In the genomic region with DNA sequence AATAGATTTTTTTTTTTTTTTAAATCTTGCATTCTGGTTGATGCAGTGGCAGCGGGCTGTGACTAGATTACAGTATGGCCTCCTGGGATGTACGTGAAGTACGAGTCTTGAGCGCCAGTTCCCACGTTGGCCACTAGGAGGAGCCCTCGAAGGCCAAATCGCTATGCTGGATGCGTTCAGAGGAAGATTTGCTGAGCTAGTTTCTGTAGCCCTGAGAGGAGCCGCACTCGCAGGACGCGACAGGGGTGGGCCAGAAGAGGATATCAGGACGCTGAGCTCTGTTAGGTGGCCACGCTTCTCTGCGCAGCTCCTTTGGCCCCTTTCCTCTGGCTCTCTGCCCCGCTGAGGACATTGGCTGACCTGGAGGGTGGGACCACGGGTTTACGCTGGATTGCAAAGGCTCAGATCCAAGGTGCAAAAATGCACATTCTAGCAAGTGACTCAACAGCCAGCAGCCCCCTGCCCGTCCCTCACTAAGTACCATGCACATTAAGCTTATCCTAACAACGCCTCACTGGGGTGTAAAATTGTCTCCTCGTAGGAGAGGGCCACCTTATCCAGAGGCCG, we compare ENCODE assay signal across 8 mouse cellular contexts. TPM values are rescaled to one million over a fixed set of nuclear protein-coding genes. Genes with fewer than 3 reads are reported as not detected.
DNase-seq lines count a peak whose midpoint lies in the region; ATAC-seq and TF ChIP-seq lines count a peak whose summit lies in the region.

No protein-coding gene starts in this region.

- no peak for ATAC-seq in embryonic facial prominence, embryonic 11.5 days (replicated peaks; ENCODE audit: insufficient number of reproducible peaks, low FRiP score, low TSS enrichment, low read depth)
- no peak for ATAC-seq in limb, embryonic 11.5 days (ENCODE audit: insufficient number of reproducible peaks, low FRiP score, low TSS enrichment, low read depth)
- peak; percentile 92 for ATAC-seq in midbrain, embryonic 13.5 days

- peak; percentile 45 for DNase-seq in 3134 (ENCODE audit: extremely low read depth, insufficient read length, low spot score)
- peak; percentile 88 for DNase-seq in adrenal gland, postnatal 25 days
- DNase-seq in embryonic facial prominence, embryonic 11.5 days (ENCODE audit: low spot score), result peak; percentile 91
- DNase-seq in heart, adult 18-20 months, result peak; percentile 89 to 95
- DNase-seq in kidney, adult 18-20 months, result peak; percentile 92
- peak; percentile 90 for DNase-seq in limb, embryonic 11.5 days (ENCODE audit: low spot score)

- H3K36me3 ChIP-seq in embryonic facial prominence, embryonic 11.5 days (replicated peaks; ENCODE audit: control insufficient read depth, insufficient read depth, low read depth, low read length), result no peaks in the 10 kb centered on the region
- H3K36me3 ChIP-seq in limb, embryonic 11.5 days (ENCODE audit: control insufficient read depth, insufficient read depth, low read length), result no peaks in the 10 kb centered on the region
- no peaks in the 10 kb centered on the region for H3K36me3 ChIP-seq in midbrain, embryonic 13.5 days
- H3K36me3 ChIP-seq in small intestine, adult 2 months (ENCODE audit: control insufficient read depth, insufficient read depth, low read length), result peaks cover 40% of the 10 kb centered on the region

- 16% methylated on average over 22 of the region's 22 CpGs for WGBS in embryonic facial prominence, embryonic 11.5 days
- WGBS in limb, embryonic 11.5 days, result 8% methylated on average over 22 of the region's 22 CpGs
- WGBS in midbrain, embryonic 13.5 days, result 9% methylated on average over 22 of the region's 22 CpGs
- WGBS in small intestine, adult 2 months, result 5% methylated on average over 22 of the region's 22 CpGs

- H3K4me3 ChIP-seq in embryonic facial prominence, embryonic 11.5 days (ENCODE audit: low read depth, low read length), result no peak overlapping the region
- H3K4me3 ChIP-seq in limb, embryonic 11.5 days (ENCODE audit: low read depth, low read length), result peak overlapping the region; percentile 5; the same call in 1 of the 2 replicates
- H3K4me3 ChIP-seq in midbrain, embryonic 13.5 days (replicated peaks), result peak overlapping the region; percentile 27; the same call in 1 of the 2 replicates
- H3K4me3 ChIP-seq in small intestine, adult 2 months (ENCODE audit: low read depth, low read length), result peak overlapping the region; percentile 53

- peak overlapping the region; percentile 19; the same call in 1 of the 2 replicates for H3K4me2 ChIP-seq in embryonic facial prominence, embryonic 11.5 days (ENCODE audit: low read depth, low read length)
- peak overlapping the region; percentile 53 for H3K4me2 ChIP-seq in limb, embryonic 11.5 days (ENCODE audit: low read depth, severe bottlenecking)
- H3K4me2 ChIP-seq in midbrain, embryonic 13.5 days (replicated peaks), result peak overlapping the region; percentile 58

- no peaks in the 10 kb centered on the region for H3K9me3 ChIP-seq in embryonic facial prominence, embryonic 11.5 days (replicated peaks; ENCODE audit: control insufficient read depth, low read length)
- H3K9me3 ChIP-seq in limb, embryonic 11.5 days (ENCODE audit: control insufficient read depth, low read length), result no peaks in the 10 kb centered on the region
- no peaks in the 10 kb centered on the region for H3K9me3 ChIP-seq in midbrain, embryonic 13.5 days

- no peak for TF ChIP-seq POLR2A in small intestine, adult 2 months (IDR thresholded peaks at IDR 0.05; ENCODE audit: low read depth, low read length)

- H3K27ac ChIP-seq in embryonic facial prominence, embryonic 11.5 days (replicated peaks; ENCODE audit: low read depth, low read length), result no peak overlapping the region
- no peak overlapping the region for H3K27ac ChIP-seq in limb, embryonic 11.5 days (replicated peaks; ENCODE audit: low read depth, low read length)
- no peak overlapping the region for H3K27ac ChIP-seq in midbrain, embryonic 13.5 days
- H3K27ac ChIP-seq in small intestine, adult 2 months (ENCODE audit: insufficient read depth, low read depth, low read length), result peak overlapping the region; percentile 72

- H3K27me3 ChIP-seq in embryonic facial prominence, embryonic 11.5 days (ENCODE audit: control insufficient read depth, insufficient read depth, low read length), result no peaks in the 10 kb centered on the region
- no peaks in the 10 kb centered on the region; the same call in 1 of the 2 replicates for H3K27me3 ChIP-seq in limb, embryonic 11.5 days (ENCODE audit: control insufficient read depth, insufficient read depth, low read length)
- H3K27me3 ChIP-seq in midbrain, embryonic 13.5 days, result peaks cover 7% of the 10 kb centered on the region
- no peaks in the 10 kb centered on the region for H3K27me3 ChIP-seq in small intestine, adult 2 months (ENCODE audit: control insufficient read depth, insufficient read depth, low read length)

- peak overlapping the region; percentile 29; the same call in 1 of the 2 replicates for H3K9ac ChIP-seq in embryonic facial prominence, embryonic 11.5 days (replicated peaks; ENCODE audit: low read length)
- H3K9ac ChIP-seq in limb, embryonic 11.5 days (ENCODE audit: low read length), result peak overlapping the region; percentile 56
- H3K9ac ChIP-seq in midbrain, embryonic 13.5 days (replicated peaks), result peak overlapping the region; percentile 58

- H3K4me1 ChIP-seq in embryonic facial prominence, embryonic 11.5 days (ENCODE audit: control insufficient read depth, insufficient read depth, low read length), result no peaks in the 10 kb centered on the region
- no peaks in the 10 kb centered on the region for H3K4me1 ChIP-seq in limb, embryonic 11.5 days (ENCODE audit: control insufficient read depth, insufficient read depth, low read length)
- H3K4me1 ChIP-seq in midbrain, embryonic 13.5 days (replicated peaks), result peaks cover 11% of the 10 kb centered on the region; the same call in 1 of the 2 replicates
- peaks cover 28% of the 10 kb centered on the region for H3K4me1 ChIP-seq in small intestine, adult 2 months (ENCODE audit: control insufficient read depth, insufficient read depth, insufficient read length, low read length)

- peak; percentile 95; the same call in 1 of the 2 replicates for TF ChIP-seq CTCF in small intestine, adult 2 months (IDR thresholded peaks at IDR 0.05; ENCODE audit: extremely low read depth, insufficient read length, insufficient replicate concordance, low read depth, low read length)

RNA-seq across cellular contexts. Expression of gene Hnf4a, which starts 28.4 kb away (rescaled TPM):
- 2.4 TPM in 1 of 2 replicates, not detected in the other for total RNA-seq in adrenal gland, postnatal 25 days (2021)
- polyA plus RNA-seq in embryonic facial prominence, embryonic 11.5 days (2014; fragmentation: Nextera tagmentation; extraction: Ambion mirVana), result not detected in 2 replicates
- not detected for total RNA-seq in heart, adult 18-20 months (2021)
- polyA plus RNA-seq in limb, embryonic 11.5 days (2014; fragmentation: Nextera tagmentation; extraction: Ambion mirVana), result 0.34 TPM in 1 of 2 replicates, not detected in the other
- polyA plus RNA-seq in midbrain, embryonic 13.5 days (2015; fragmentation: Nextera tagmentation; extraction: Ambion mirVana), result not detected in 2 replicates
- 179 and 397 TPM in 2 replicates for polyA plus RNA-seq in small intestine, adult 2 months (2012; rRNA removed)

RNA-seq across cellular contexts. Expression of gene R3hdml, which starts 42.9 kb away (rescaled TPM):
- total RNA-seq in adrenal gland, postnatal 25 days (2021), result not detected in 2 replicates
- not detected in 2 replicates for polyA plus RNA-seq in embryonic facial prominence, embryonic 11.5 days (2014; fragmentation: Nextera tagmentation; extraction: Ambion mirVana)
- not detected for total RNA-seq in heart, adult 18-20 months (2021)
- polyA plus RNA-seq in limb, embryonic 11.5 days (2014; fragmentation: Nextera tagmentation; extraction: Ambion mirVana), result not detected in 2 replicates
- 0.18 TPM in 1 of 2 replicates, not detected in the other for polyA plus RNA-seq in midbrain, embryonic 13.5 days (2015; fragmentation: Nextera tagmentation; extraction: Ambion mirVana)
- 0.11 and 2.7 TPM in 2 replicates for polyA plus RNA-seq in small intestine, adult 2 months (2012; rRNA removed)

Comparison
In these comparisons a context has a peak if more than half of its experiments do, and no peak if none do; other contexts are left out.
1. RNA of gene Hnf4a, which starts 28.4 kb away (polyA plus RNA-seq): 179 to 397 TPM in small intestine, adult 2 months; not detected in embryonic facial prominence, embryonic 11.5 days, 0.34 TPM in limb, embryonic 11.5 days and not detected in midbrain, embryonic 13.5 days; every median in the first group is over 100 times any median in the second.
2. Peak in every context shown above with its lines, with median percentiles within 50 percentile points of each other: DNase-seq, H3K4me2 ChIP-seq and H3K9ac ChIP-seq.